Mouse (Mus musculus) midbrain, embryonic 13.5 days (tissue): ENCODE results near the gene Lrrc61. TPM values are rescaled to one million over a fixed set of nuclear protein-coding genes. Genes with fewer than 3 reads are reported as not detected.

ENCODE experiments used
- ATAC-seq: fragments of 200-750 bp; cut with Nextera tagmentation; 2 replicates; pipeline ENCODE4 v1.8.0; 2017; ENCODE audit warnings: mild to moderate bottlenecking, moderate TSS enrichment, moderate library complexity
- H3K27ac ChIP-seq: fragments of 300-500 bp; sonication (generic); 2 replicates; pipeline ENCODE4 v1.5.1; 2015; ENCODE audit warnings: inconsistent platforms, mild to moderate bottlenecking, moderate library complexity
- H3K27me3 ChIP-seq: fragments of 300-500 bp; sonication (generic); 2 replicates; pipeline ENCODE4 v1.6.1; 2015; ENCODE audit warnings: mild to moderate bottlenecking, inconsistent platforms
- H3K36me3 ChIP-seq: fragments of 300-500 bp; sonication (generic); 2 replicates; pipeline ENCODE4 v1.6.1; 2015; ENCODE audit warnings: mild to moderate bottlenecking, inconsistent platforms
- H3K4me1 ChIP-seq: fragments of 300-500 bp; sonication (generic); replicated peaks from 2 replicates; pipeline ENCODE4 v1.6.1; 2015; ENCODE audit warnings: inconsistent platforms
- H3K4me2 ChIP-seq: fragments of 300-500 bp; sonication (generic); replicated peaks from 2 replicates; pipeline ENCODE4 v1.6.1; 2015; ENCODE audit warnings: moderate library complexity, mild to moderate bottlenecking, inconsistent platforms
- H3K4me3 ChIP-seq: fragments of 300-500 bp; sonication (generic); replicated peaks from 2 replicates; pipeline ENCODE4 v1.5.1; 2015; ENCODE audit warnings: mild to moderate bottlenecking, inconsistent platforms
- H3K9ac ChIP-seq: fragments of 300-500 bp; sonication (generic); replicated peaks from 2 replicates; pipeline ENCODE4 v1.6.1; 2015; ENCODE audit warnings: mild to moderate bottlenecking, inconsistent platforms
- H3K9me3 ChIP-seq: fragments of 300-500 bp; sonication (generic); 2 replicates; pipeline ENCODE4 v1.6.1; 2016; ENCODE audit warnings: mild to moderate bottlenecking, inconsistent platforms
- WGBS: fragments of 180-500 bp; shearing (Covaris S2); methylation state at CpG from one replicate; pipeline ENCODE4 v1.1.7; 2015; 5-methylcytosine and 5-hydroxymethylcytosine counted together
- polyA plus RNA-seq: library from polyadenylated mRNA; unstranded; fragments of >200 nt; fragmentation: Nextera tagmentation; extraction: Ambion mirVana; gene quantifications from 2 replicates; pipeline ENCODE4 v1.2.1, GENCODE M21; 2015

Gene Lrrc61
- polyA plus RNA-seq, 1 experiment from 2014 or later = 20.8 TPM

DNA sequence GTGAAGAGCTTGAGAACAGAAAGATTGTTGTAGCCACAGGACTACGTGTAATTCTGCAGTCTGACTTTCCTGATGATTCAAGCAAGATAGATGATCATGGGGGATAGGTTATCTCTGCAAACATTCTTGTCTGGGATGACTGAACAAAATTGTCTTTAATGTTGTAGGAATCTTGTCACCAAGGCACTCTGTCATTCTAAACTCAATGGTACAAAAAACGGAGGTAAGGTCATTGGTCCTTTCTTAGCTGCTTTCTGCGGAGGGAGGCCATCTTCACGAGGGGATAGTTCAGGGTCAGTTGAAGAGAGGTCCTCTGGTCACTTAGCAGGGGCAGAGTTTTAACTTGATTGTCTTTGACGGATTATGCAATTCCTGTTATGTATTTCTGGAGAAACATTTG lies 24.1 kb downstream of the Lrrc61 start:
- Histone ChIP-seq H3K27me3 (no peaks in the 10 kb centered on the region), H3K9ac (no peak overlapping the region), H3K4me1 (no peaks in the 10 kb centered on the region), H3K36me3 (no peaks in the 10 kb centered on the region), H3K4me3 (no peak overlapping the region), H3K4me2 (no peak overlapping the region), H3K9me3 (no peaks in the 10 kb centered on the region), H3K27ac (no peak overlapping the region)
- no peak for ATAC-seq
- WGBS = 75% methylated on average over 5 of the region's 5 CpGs

GRCm38 (mm10) chr6:48579215-48579648 lies 24.6 kb downstream of the Lrrc61 start:
- Histone ChIP-seq H3K4me3 (no peak overlapping the region), H3K4me2 (no peak overlapping the region), H3K27ac (no peak overlapping the region), H3K36me3 (no peaks in the 10 kb centered on the region), H3K27me3 (no peaks in the 10 kb centered on the region), H3K9ac (no peak overlapping the region; the same call in 1 of the 2 replicates), H3K9me3 (no peaks in the 10 kb centered on the region), H3K4me1 (no peaks in the 10 kb centered on the region)
- no peak for ATAC-seq
- WGBS = 48% methylated on average over 5 of the region's 5 CpGs

- no peak overlapping the region for H3K27ac ChIP-seq
- no peak overlapping the region for H3K4me3 ChIP-seq
- H3K27me3 ChIP-seq = no peaks in the 10 kb centered on the region
- no peak for ATAC-seq
- H3K4me1 ChIP-seq = no peaks in the 10 kb centered on the region
- H3K9me3 ChIP-seq = no peaks in the 10 kb centered on the region
- no peaks in the 10 kb centered on the region for H3K36me3 ChIP-seq
- no peak overlapping the region for H3K9ac ChIP-seq
- WGBS = 13% methylated on average over 3 of the region's 3 CpGs
- H3K4me2 ChIP-seq = no peak overlapping the region
These were observed 26.7 kb downstream of the Lrrc61 start for GRCm38 (mm10) chr6:48581257-48581656.

DNA sequence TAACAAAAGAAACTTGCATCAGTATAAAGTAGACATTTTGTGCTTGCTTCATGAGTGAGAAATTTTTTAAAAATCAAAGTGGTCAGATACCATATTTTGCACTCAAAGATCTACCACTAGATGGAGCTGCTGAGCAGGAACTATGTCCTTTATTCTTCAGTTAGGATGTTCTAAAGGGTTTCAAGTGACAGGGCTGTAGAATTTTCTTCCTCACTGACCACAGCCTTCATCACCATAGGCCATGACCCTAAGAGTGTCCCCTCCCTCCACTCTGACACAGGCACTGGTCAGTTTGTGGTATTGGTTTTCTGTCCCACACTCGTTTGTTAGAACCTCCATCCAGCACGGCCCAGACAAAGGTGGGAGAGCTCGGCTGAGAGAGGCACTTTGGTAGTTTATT lies 27.4 kb downstream of the Lrrc61 start:
- no peaks in the 10 kb centered on the region for H3K27me3 ChIP-seq
- no peaks in the 10 kb centered on the region for H3K9me3 ChIP-seq
- no peaks in the 10 kb centered on the region for H3K36me3 ChIP-seq
- ATAC-seq = peak; percentile 40; the same call in 1 of the 2 replicates
- H3K4me1 ChIP-seq = no peaks in the 10 kb centered on the region
- H3K4me3 ChIP-seq = no peak overlapping the region
- 72% methylated on average over 3 of the region's 3 CpGs for WGBS
- H3K9ac ChIP-seq = no peak overlapping the region
- H3K27ac ChIP-seq = no peak overlapping the region
- H3K4me2 ChIP-seq = no peak overlapping the region

DNA sequence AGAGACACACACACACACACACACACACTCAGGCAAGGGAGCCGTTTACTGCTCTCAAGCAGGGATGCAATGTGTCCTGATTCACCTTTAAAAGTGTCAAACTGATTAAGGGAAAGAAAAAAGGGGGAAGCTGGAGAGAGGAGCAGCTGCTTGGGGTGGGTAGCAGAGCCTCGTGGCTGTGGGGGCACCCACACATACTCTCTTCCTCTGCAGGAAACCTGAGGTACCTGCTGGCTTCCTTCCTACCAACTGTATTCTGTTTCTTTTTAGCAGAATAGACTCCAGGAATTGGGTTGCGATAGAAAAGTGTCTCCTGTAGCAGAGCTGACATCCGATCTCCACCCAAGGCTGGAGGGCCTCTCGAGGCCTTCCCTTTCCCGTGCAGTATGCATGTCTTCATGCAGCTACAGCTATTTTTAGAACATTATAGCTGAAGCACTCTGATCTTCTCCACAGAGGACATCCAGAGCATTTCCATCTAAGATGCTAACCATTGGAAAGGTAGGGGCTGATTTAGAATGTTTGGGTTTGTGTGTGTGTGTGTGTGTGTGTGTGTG lies 34.7 kb downstream of the Lrrc61 start, which contains the start of gene Gm45021:
Gene Gm45021, plus strand, starts transcription at position 417 of the 557 bp plus-strand sequence.
- WGBS = 75% methylated on average over 6 of the region's 6 CpGs
- Histone ChIP-seq H3K27me3 (no peaks in the 10 kb centered on the region), H3K9ac (0 out of 2 replicates have a peak within 1 kb of the TSS, but pooled peaks have one; percentile 23), H3K4me1 (peaks cover 7% of the 10 kb centered on the region), H3K9me3 (no peaks in the 10 kb centered on the region), H3K27ac (no peak within 1 kb of the TSS), H3K36me3 (no peaks in the 10 kb centered on the region), H3K4me2 (no peak within 1 kb of the TSS), H3K4me3 (no peak within 1 kb of the TSS)
- no peak for ATAC-seq

DNA sequence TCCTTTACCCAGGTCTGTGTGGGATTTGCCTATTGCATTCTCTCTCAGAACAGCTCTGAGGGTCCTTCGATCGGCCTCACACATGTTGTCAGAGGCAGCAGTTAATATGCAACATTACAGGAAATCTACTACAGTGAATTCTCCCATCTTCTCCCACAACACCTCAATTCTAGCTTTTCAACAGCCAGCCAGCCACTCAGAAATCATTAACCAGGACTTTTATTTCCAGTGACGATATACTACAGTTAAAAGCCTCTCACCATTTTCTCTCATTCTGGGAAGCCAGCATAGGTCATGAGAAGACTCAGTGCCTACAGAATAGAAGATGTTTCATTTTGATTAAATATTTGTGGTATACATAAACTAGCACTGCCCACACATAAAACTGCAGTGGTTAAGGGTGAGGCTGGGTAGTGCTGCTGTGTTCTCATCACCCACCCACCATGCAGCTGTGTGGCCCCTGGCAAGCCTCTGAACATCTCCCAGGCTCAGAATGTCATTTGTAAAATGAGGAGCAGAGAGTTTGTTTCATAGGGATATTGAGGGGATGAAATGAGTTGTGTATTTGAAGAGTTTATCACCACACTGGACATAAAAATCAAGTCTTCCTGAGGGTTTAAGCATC lies 36.7 kb downstream of the Lrrc61 start:
- no peak overlapping the region for H3K9ac ChIP-seq
- no peak overlapping the region for H3K4me2 ChIP-seq
- no peak overlapping the region for H3K4me3 ChIP-seq
- H3K36me3 ChIP-seq = peaks cover 9% of the 10 kb centered on the region
- no peaks in the 10 kb centered on the region for H3K27me3 ChIP-seq
- 95% methylated on average over 3 of the region's 3 CpGs for WGBS
- H3K27ac ChIP-seq = no peak overlapping the region
- H3K9me3 ChIP-seq = peaks cover 4% of the 10 kb centered on the region
- H3K4me1 ChIP-seq = peaks cover 19% of the 10 kb centered on the region
- ATAC-seq = no peak

- Histone ChIP-seq H3K9me3 (peaks cover 9% of the 10 kb centered on the region), H3K27me3 (no peaks in the 10 kb centered on the region), H3K4me1 (peaks cover 19% of the 10 kb centered on the region), H3K9ac (no peak overlapping the region), H3K27ac (no peak overlapping the region), H3K4me2 (no peak overlapping the region), H3K4me3 (no peak overlapping the region), H3K36me3 (peaks cover 14% of the 10 kb centered on the region)
- 92% methylated on average over 6 of the region's 6 CpGs for WGBS
- no peak for ATAC-seq
These were observed 37.3 kb downstream of the Lrrc61 start for GRCm38 (mm10) chr6:48591871-48592270.

DNA sequence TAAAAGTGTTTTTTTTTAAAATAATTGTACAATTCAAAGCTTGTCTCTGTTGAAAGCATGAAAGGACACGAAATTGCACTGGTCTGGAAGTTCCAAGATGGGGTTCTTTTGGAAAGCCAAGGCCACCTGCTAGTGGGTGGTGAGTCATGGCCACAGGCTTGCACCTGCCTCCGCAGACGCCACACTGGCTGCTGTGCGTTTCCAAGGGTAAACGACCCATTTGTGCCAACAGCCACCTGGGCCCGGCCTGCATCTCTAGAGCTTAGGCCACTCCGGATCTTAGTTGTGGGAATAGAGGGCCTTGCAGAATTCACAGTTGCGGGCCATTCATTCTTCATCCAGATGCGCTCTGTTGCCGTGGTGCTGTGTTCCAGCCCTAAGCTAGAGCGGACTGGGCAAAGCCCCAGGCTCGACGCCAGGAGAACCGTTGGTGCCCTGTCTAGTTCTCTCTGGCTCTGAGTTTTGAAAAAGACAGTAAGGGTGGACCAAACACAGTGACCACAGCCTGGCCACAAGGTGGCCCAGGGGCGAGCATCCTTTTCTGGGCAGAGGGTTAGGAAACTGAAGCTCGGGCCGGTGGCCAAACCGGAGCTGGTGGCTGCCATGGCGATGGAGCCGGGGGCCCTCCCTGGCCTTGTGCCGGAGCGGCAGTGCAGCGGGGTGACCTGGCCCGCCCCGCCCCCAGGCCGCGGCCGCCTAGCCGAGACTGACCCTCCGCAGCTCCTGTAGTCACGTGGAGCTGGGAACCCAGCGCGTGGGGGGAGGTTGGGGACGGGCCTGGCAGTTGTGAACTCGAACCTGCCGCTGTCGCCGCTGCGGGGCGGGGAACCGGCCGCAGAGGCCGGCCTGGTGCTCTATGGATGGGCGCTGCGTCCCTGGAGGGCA lies 38.8 kb downstream of the Lrrc61 start, which contains the start of the genes Repin1 and Gm44965:
Gene Repin1, plus strand, starts transcription at position 726 of the 885 bp plus-strand sequence.
Gene Gm44965, plus strand, starts transcription at position 784 of the 885 bp plus-strand sequence.
- H3K4me2 ChIP-seq = peak within 1 kb of the TSS; percentile 81
- peak within 1 kb of the TSS; percentile 92 for H3K9ac ChIP-seq
- WGBS = 4% methylated on average over 45 of the region's 45 CpGs
- peaks cover 29% of the 10 kb centered on the region for H3K36me3 ChIP-seq
- H3K4me3 ChIP-seq = peak within 1 kb of the TSS; percentile 82
- H3K4me1 ChIP-seq = peaks cover 19% of the 10 kb centered on the region
- no peaks in the 10 kb centered on the region for H3K27me3 ChIP-seq
- peak; percentile 92 for ATAC-seq
- peak within 1 kb of the TSS; percentile 92 for H3K27ac ChIP-seq
- peaks cover 19% of the 10 kb centered on the region for H3K9me3 ChIP-seq

GRCm38 (mm10) chr6:48594043-48594738 lies 39.6 kb downstream of the Lrrc61 start:
- peaks cover 19% of the 10 kb centered on the region for H3K9me3 ChIP-seq

GRCm38 (mm10) chr6:48595278-48595677 lies 40.7 kb downstream of the Lrrc61 start:
- H3K36me3 ChIP-seq = peaks cover 48% of the 10 kb centered on the region
- no peak overlapping the region for H3K27ac ChIP-seq
- no peaks in the 10 kb centered on the region for H3K27me3 ChIP-seq
- peak overlapping the region; percentile 81 for H3K4me2 ChIP-seq
- 47% methylated on average over 1 of the region's 1 CpGs for WGBS
- peaks cover 19% of the 10 kb centered on the region for H3K9me3 ChIP-seq
- H3K4me1 ChIP-seq = peaks cover 19% of the 10 kb centered on the region
- H3K9ac ChIP-seq = peak overlapping the region; percentile 92
- no peak for ATAC-seq
- peak overlapping the region; percentile 82 for H3K4me3 ChIP-seq

More at GRCm38 (mm10) chr6:48594043-48594738, 39.6 kb downstream of the Lrrc61 start:
- ATAC-seq = peak; percentile 84
- Histone ChIP-seq H3K27me3 (no peaks in the 10 kb centered on the region), H3K36me3 (peaks cover 37% of the 10 kb centered on the region), H3K27ac (peak overlapping the region; percentile 92), H3K9ac (peak overlapping the region; percentile 92), H3K4me3 (peak overlapping the region; percentile 82), H3K4me2 (peak overlapping the region; percentile 81), H3K4me1 (peaks cover 19% of the 10 kb centered on the region)
- WGBS = under 1% methylated on average over 37 of the region's 41 CpGs

- H3K9me3 ChIP-seq = peaks cover 19% of the 10 kb centered on the region
- no peak overlapping the region for H3K9ac ChIP-seq
- no peak for ATAC-seq
- H3K36me3 ChIP-seq = peaks cover 49% of the 10 kb centered on the region
- peaks cover 29% of the 10 kb centered on the region for H3K4me1 ChIP-seq
- H3K4me2 ChIP-seq = no peak overlapping the region
- 96% methylated on average over 45 of the region's 45 CpGs for WGBS
- H3K4me3 ChIP-seq = no peak overlapping the region
- H3K27ac ChIP-seq = no peak overlapping the region
- H3K27me3 ChIP-seq = no peaks in the 10 kb centered on the region
These were observed 42.1 kb downstream of the Lrrc61 start for GRCm38 (mm10) chr6:48596545-48597232.
